Mouse (Mus musculus): ENCODE data around the gene Dixdc1. TPM values are rescaled to one million over a fixed set of nuclear protein-coding genes. Genes with fewer than 3 reads are reported as not detected.
A peak's percentile ranks its signal among the peaks of the same experiment; 100 is the strongest.

Gene Dixdc1
- polyA plus RNA-seq, 1 experiment from 2014 or later, result 29.9 TPM

GRCm38 (mm10) chr9:50693631-50694030 lies 45.7 kb downstream of the Dixdc1 start:
- no peak overlapping the region for H3K27ac ChIP-seq
- ATAC-seq (ENCODE audit: low FRiP score, low read depth), result no peak
- H3K9ac ChIP-seq, result no peak overlapping the region
- WGBS, result 14% methylated on average over 10 of the region's 10 CpGs
- no peaks in the 10 kb centered on the region for H3K9me3 ChIP-seq
- no peak overlapping the region for H3K4me2 ChIP-seq (replicated peaks)
- peaks cover 21% of the 10 kb centered on the region for H3K36me3 ChIP-seq
- no peaks in the 10 kb centered on the region for H3K27me3 ChIP-seq (replicated peaks)
- no peak overlapping the region for H3K4me3 ChIP-seq
- H3K4me1 ChIP-seq, result peaks cover 27% of the 10 kb centered on the region

GRCm38 (mm10) chr9:50692626-50693580 lies 46.4 kb downstream of the Dixdc1 start:
- ATAC-seq (ENCODE audit: low FRiP score, low read depth), result peak; percentile 43
- Histone ChIP-seq H3K27ac (no peak overlapping the region), H3K9ac (no peak overlapping the region), H3K36me3 (peaks cover 22% of the 10 kb centered on the region), H3K4me1 (peaks cover 21% of the 10 kb centered on the region), H3K27me3 (replicated peaks) (no peaks in the 10 kb centered on the region), H3K4me3 (no peak overlapping the region), H3K4me2 (replicated peaks) (peak overlapping the region; percentile 38), H3K9me3 (no peaks in the 10 kb centered on the region)
- 18% methylated on average over 13 of the region's 13 CpGs for WGBS

GRCm38 (mm10) chr9:50686866-50687652 lies 52.3 kb downstream of the Dixdc1 start:
- no peaks in the 10 kb centered on the region for H3K9me3 ChIP-seq
- H3K4me3 ChIP-seq, result no peak overlapping the region
- H3K36me3 ChIP-seq, result peaks cover 53% of the 10 kb centered on the region
- H3K4me1 ChIP-seq, result no peaks in the 10 kb centered on the region; the same call in 1 of the 2 replicates
- H3K9ac ChIP-seq, result no peak overlapping the region
- H3K4me2 ChIP-seq (replicated peaks), result no peak overlapping the region
- no peak for ATAC-seq (ENCODE audit: low FRiP score, low read depth)
- H3K27ac ChIP-seq, result no peak overlapping the region
- 85% methylated on average over 6 of the region's 6 CpGs for WGBS
- no peaks in the 10 kb centered on the region for H3K27me3 ChIP-seq (replicated peaks)

- H3K27me3 ChIP-seq (replicated peaks), result no peaks in the 10 kb centered on the region
- peaks cover 67% of the 10 kb centered on the region for H3K36me3 ChIP-seq
- no peak overlapping the region for H3K9ac ChIP-seq
- no peak overlapping the region for H3K4me3 ChIP-seq
- no peak for ATAC-seq (ENCODE audit: low FRiP score, low read depth)
- H3K9me3 ChIP-seq, result no peaks in the 10 kb centered on the region
- WGBS, result 63% methylated on average over 7 of the region's 7 CpGs
- no peak overlapping the region for H3K27ac ChIP-seq
- H3K4me1 ChIP-seq, result no peaks in the 10 kb centered on the region
- no peak overlapping the region for H3K4me2 ChIP-seq (replicated peaks)
Observed at GRCm38 (mm10) chr9:50681727-50682126, 57.6 kb downstream of the Dixdc1 start.

- Histone ChIP-seq H3K27ac (no peak overlapping the region), H3K9ac (no peak overlapping the region), H3K36me3 (peaks cover 60% of the 10 kb centered on the region), H3K27me3 (replicated peaks) (no peaks in the 10 kb centered on the region), H3K4me2 (replicated peaks) (no peak overlapping the region), H3K9me3 (no peaks in the 10 kb centered on the region), H3K4me3 (no peak overlapping the region), H3K4me1 (no peaks in the 10 kb centered on the region)
- 81% methylated on average over 1 of the region's 1 CpGs for WGBS
- ATAC-seq (ENCODE audit: low FRiP score, low read depth), result no peak
Observed at GRCm38 (mm10) chr9:50679406-50679805, 59.9 kb downstream of the Dixdc1 start.

- Histone ChIP-seq H3K36me3 (peaks cover 23% of the 10 kb centered on the region), H3K27me3 (replicated peaks) (no peaks in the 10 kb centered on the region), H3K4me3 (no peak overlapping the region), H3K4me1 (no peaks in the 10 kb centered on the region), H3K9ac (no peak overlapping the region), H3K4me2 (replicated peaks) (no peak overlapping the region), H3K9me3 (no peaks in the 10 kb centered on the region), H3K27ac (no peak overlapping the region)
- WGBS, result 28% methylated on average over 1 of the region's 1 CpGs
- no peak for ATAC-seq (ENCODE audit: low FRiP score, low read depth)
Observed at GRCm38 (mm10) chr9:50674771-50675170, 64.5 kb downstream of the Dixdc1 start.

GRCm38 (mm10) chr9:50670690-50671089 lies 68.6 kb downstream of the Dixdc1 start:
- no peak for ATAC-seq (ENCODE audit: low FRiP score, low read depth)
- Histone ChIP-seq H3K36me3 (peaks cover 29% of the 10 kb centered on the region), H3K9me3 (no peaks in the 10 kb centered on the region)

GRCm38 (mm10) chr9:50667579-50668498 lies 71.5 kb downstream of the Dixdc1 start:
- 85% methylated on average over 8 of the region's 8 CpGs for WGBS
- Histone ChIP-seq H3K27ac (no peak overlapping the region), H3K4me1 (no peaks in the 10 kb centered on the region), H3K4me3 (no peak overlapping the region), H3K36me3 (peaks cover 39% of the 10 kb centered on the region), H3K9ac (no peak overlapping the region), H3K9me3 (no peaks in the 10 kb centered on the region), H3K27me3 (replicated peaks) (no peaks in the 10 kb centered on the region), H3K4me2 (replicated peaks) (no peak overlapping the region)
- no peak for ATAC-seq (ENCODE audit: low FRiP score, low read depth)

More at GRCm38 (mm10) chr9:50670690-50671089, 68.6 kb downstream of the Dixdc1 start:
- Histone ChIP-seq H3K4me1 (no peaks in the 10 kb centered on the region), H3K9ac (no peak overlapping the region), H3K4me2 (replicated peaks) (no peak overlapping the region), H3K4me3 (no peak overlapping the region), H3K27me3 (replicated peaks) (no peaks in the 10 kb centered on the region), H3K27ac (no peak overlapping the region)
- 42% methylated on average over 5 of the region's 5 CpGs for WGBS

- H3K9me3 ChIP-seq, result no peaks in the 10 kb centered on the region
- no peak for ATAC-seq (ENCODE audit: low FRiP score, low read depth)
- peaks cover 39% of the 10 kb centered on the region for H3K36me3 ChIP-seq
- no peak overlapping the region for H3K4me3 ChIP-seq
- no peaks in the 10 kb centered on the region for H3K4me1 ChIP-seq
- H3K27ac ChIP-seq, result no peak overlapping the region
- WGBS, result 85% methylated on average over 6 of the region's 6 CpGs
- no peaks in the 10 kb centered on the region for H3K27me3 ChIP-seq (replicated peaks)
- H3K9ac ChIP-seq, result no peak overlapping the region
- H3K4me2 ChIP-seq (replicated peaks), result no peak overlapping the region
Observed at GRCm38 (mm10) chr9:50666442-50666841, 72.9 kb downstream of the Dixdc1 start.

- Histone ChIP-seq H3K4me3 (no peak overlapping the region), H3K4me1 (no peaks in the 10 kb centered on the region), H3K9me3 (no peaks in the 10 kb centered on the region), H3K4me2 (replicated peaks) (no peak overlapping the region), H3K36me3 (peaks cover 39% of the 10 kb centered on the region), H3K9ac (no peak overlapping the region), H3K27ac (no peak overlapping the region), H3K27me3 (replicated peaks) (no peaks in the 10 kb centered on the region)
- ATAC-seq (ENCODE audit: low FRiP score, low read depth), result no peak
- 87% methylated on average over 5 of the region's 5 CpGs for WGBS
Observed at GRCm38 (mm10) chr9:50664826-50665225, 74.5 kb downstream of the Dixdc1 start.

- peak overlapping the region; percentile 68 for H3K4me2 ChIP-seq (replicated peaks)
- WGBS, result 23% methylated on average over 12 of the region's 12 CpGs
- H3K9ac ChIP-seq, result no peak overlapping the region; the same call in 1 of the 2 replicates
- no peaks in the 10 kb centered on the region for H3K9me3 ChIP-seq
- H3K4me3 ChIP-seq, result peak overlapping the region; percentile 92; the same call in 1 of the 2 replicates
- no peak overlapping the region for H3K27ac ChIP-seq
- no peak for ATAC-seq (ENCODE audit: low FRiP score, low read depth)
- H3K36me3 ChIP-seq, result peaks cover 23% of the 10 kb centered on the region
- peaks cover 8% of the 10 kb centered on the region for H3K4me1 ChIP-seq
- H3K27me3 ChIP-seq (replicated peaks), result no peaks in the 10 kb centered on the region
Observed at GRCm38 (mm10) chr9:50660431-50660830, 78.9 kb downstream of the Dixdc1 start.
